Comparison of ENCODE assay signal across 8 mouse cellular contexts in genomic region chr11:119428649-119429136, GRCm38 (mm10). TPM values are rescaled to one million over a fixed set of nuclear protein-coding genes. Genes with fewer than 3 reads are reported as not detected.
A peak's percentile ranks its signal among the peaks of the same experiment; 100 is the strongest.
DNase-seq lines count a peak whose midpoint lies in the region; ATAC-seq lines count a peak whose summit lies in the region.

No protein-coding gene starts in this region.

- peak; percentile 66 for ATAC-seq in embryonic facial prominence, embryonic 11.5 days (replicated peaks; ENCODE audit: insufficient number of reproducible peaks, low FRiP score, low TSS enrichment, low read depth)
- peak; percentile 58; the same call in 1 of the 2 replicates for ATAC-seq in heart, embryonic 14.5 days (ENCODE audit: insufficient number of reproducible peaks, insufficient read depth, low FRiP score, low read depth)
- peak; percentile 98 for ATAC-seq in megakaryocyte, adult 5-6 weeks (ENCODE audit: poor library complexity, severe bottlenecking)

- peak; percentile 6 for DNase-seq in ovary, postnatal 14 days (ENCODE audit: low spot score)
- DNase-seq in ovary, postnatal 10 days (ENCODE audit: low spot score): no peak
- peak; percentile 65 for DNase-seq in embryonic facial prominence, embryonic 11.5 days (ENCODE audit: low spot score)
- DNase-seq in kidney, postnatal 10 days: peak; percentile 78
- DNase-seq in spleen, postnatal 10 days (ENCODE audit: low spot score in 2 of 2): peak; percentile 36 to 78
- no peak for DNase-seq in left cerebral cortex, adult 18-20 months (ENCODE audit: low spot score in 2 of 2)

- no peaks in the 10 kb centered on the region for H3K4me1 ChIP-seq in embryonic facial prominence, embryonic 11.5 days (ENCODE audit: control insufficient read depth, insufficient read depth, low read length)
- H3K4me1 ChIP-seq in heart, embryonic 14.5 days (ENCODE audit: control insufficient read depth in 2 of 2, insufficient read depth in 2 of 2, low read length in 2 of 2): peaks cover 9 to 10% of the 10 kb centered on the region in 2 experiments

- no peak overlapping the region for H3K27ac ChIP-seq in embryonic facial prominence, embryonic 11.5 days (replicated peaks; ENCODE audit: low read depth, low read length)
- H3K27ac ChIP-seq in heart, embryonic 14.5 days (replicated peaks in 1 of 2; ENCODE audit: control insufficient read depth in 1 of 2, insufficient read depth in 1 of 2, low read depth in 2 of 2, low read length in 2 of 2): no peak overlapping the region

- H3K9me3 ChIP-seq in embryonic facial prominence, embryonic 11.5 days (replicated peaks; ENCODE audit: control insufficient read depth, low read length): no peaks in the 10 kb centered on the region
- no peaks in the 10 kb centered on the region for H3K9me3 ChIP-seq in heart, embryonic 14.5 days (ENCODE audit: control insufficient read depth, low read length)

- peak overlapping the region; percentile 43 for H3K4me2 ChIP-seq in embryonic facial prominence, embryonic 11.5 days (ENCODE audit: low read depth, low read length)
- H3K4me2 ChIP-seq in heart, embryonic 14.5 days (ENCODE audit: low read length): peak overlapping the region; percentile 63

- peak overlapping the region; percentile 15; the same call in 1 of the 2 replicates for H3K4me3 ChIP-seq in embryonic facial prominence, embryonic 11.5 days (ENCODE audit: low read depth, low read length)
- H3K4me3 ChIP-seq in heart, embryonic 14.5 days (ENCODE audit: control insufficient read depth in 1 of 2, insufficient read depth in 1 of 2, low read depth in 1 of 2, low read length in 2 of 2): peak overlapping the region; percentile 8 to 15

- WGBS in embryonic facial prominence, embryonic 11.5 days: under 1% methylated on average over 22 of the region's 35 CpGs
- WGBS in heart, embryonic 14.5 days: under 1% methylated on average over 25 of the region's 35 CpGs

- H3K36me3 ChIP-seq in embryonic facial prominence, embryonic 11.5 days (replicated peaks; ENCODE audit: control insufficient read depth, insufficient read depth, low read depth, low read length): no peaks in the 10 kb centered on the region
- peaks cover 82% of the 10 kb centered on the region for H3K36me3 ChIP-seq in heart, embryonic 14.5 days (ENCODE audit: control insufficient read depth, insufficient read depth, low read length)

- H3K27me3 ChIP-seq in embryonic facial prominence, embryonic 11.5 days (ENCODE audit: control insufficient read depth, insufficient read depth, low read length): no peaks in the 10 kb centered on the region
- no peaks in the 10 kb centered on the region for H3K27me3 ChIP-seq in heart, embryonic 14.5 days (ENCODE audit: control insufficient read depth, insufficient read depth, low read length)

- H3K9ac ChIP-seq in embryonic facial prominence, embryonic 11.5 days (replicated peaks; ENCODE audit: low read length): peak overlapping the region; percentile 41; the same call in 1 of the 2 replicates
- H3K9ac ChIP-seq in heart, embryonic 14.5 days (ENCODE audit: low read length): no peak overlapping the region

RNA-seq across cellular contexts. Expression of gene Rnf213, which starts 35.8 kb away (rescaled TPM):
- 1.7 and 1.8 TPM in 2 replicates for polyA plus RNA-seq in embryonic facial prominence, embryonic 11.5 days (2014; fragmentation: Nextera tagmentation; extraction: Ambion mirVana)
- 12.0 and 12.4 TPM in 2 replicates for polyA plus RNA-seq in heart, embryonic 14.5 days (2014; fragmentation: Nextera tagmentation; extraction: Ambion mirVana)
- total RNA-seq in megakaryocyte, adult 5-6 weeks (2015): 108 and 121 TPM in 2 replicates
- 70.7 and 84.8 TPM in 2 replicates for total RNA-seq in megakaryocyte, adult 5-6 weeks (2017)
- total RNA-seq in left cerebral cortex, adult 18-20 months (2021): 1 to 10 TPM; 3.6 to 4.0 TPM

Comparison
In these comparisons a context has a peak if more than half of its experiments do, and no peak if none do; other contexts are left out.
1. DNase-seq: peak in ovary, postnatal 14 days (single experiment), embryonic facial prominence, embryonic 11.5 days (single experiment), kidney, postnatal 10 days (single experiment) and spleen, postnatal 10 days (2 of 2); none in ovary, postnatal 10 days (single experiment) and left cerebral cortex, adult 18-20 months (0 of 2).
2. RNA of gene Rnf213, which starts 35.8 kb away (total RNA-seq): 70.7 to 121 TPM in megakaryocyte, adult 5-6 weeks; 3.6 to 4.0 TPM in left cerebral cortex, adult 18-20 months; every median in the first group is over 10 times any median in the second.
3. Peak in every context shown above with its lines, with median percentiles within 50 percentile points of each other: ATAC-seq.